Mouse (Mus musculus): Measurements from ENCODE around the gene Mpz. TPM values are rescaled to one million over a fixed set of nuclear protein-coding genes. Genes with fewer than 3 reads are reported as not detected.

Mpz gene
- polyA plus RNA-seq, 1 experiment from 2014 or later = 0.91 TPM

DNA sequence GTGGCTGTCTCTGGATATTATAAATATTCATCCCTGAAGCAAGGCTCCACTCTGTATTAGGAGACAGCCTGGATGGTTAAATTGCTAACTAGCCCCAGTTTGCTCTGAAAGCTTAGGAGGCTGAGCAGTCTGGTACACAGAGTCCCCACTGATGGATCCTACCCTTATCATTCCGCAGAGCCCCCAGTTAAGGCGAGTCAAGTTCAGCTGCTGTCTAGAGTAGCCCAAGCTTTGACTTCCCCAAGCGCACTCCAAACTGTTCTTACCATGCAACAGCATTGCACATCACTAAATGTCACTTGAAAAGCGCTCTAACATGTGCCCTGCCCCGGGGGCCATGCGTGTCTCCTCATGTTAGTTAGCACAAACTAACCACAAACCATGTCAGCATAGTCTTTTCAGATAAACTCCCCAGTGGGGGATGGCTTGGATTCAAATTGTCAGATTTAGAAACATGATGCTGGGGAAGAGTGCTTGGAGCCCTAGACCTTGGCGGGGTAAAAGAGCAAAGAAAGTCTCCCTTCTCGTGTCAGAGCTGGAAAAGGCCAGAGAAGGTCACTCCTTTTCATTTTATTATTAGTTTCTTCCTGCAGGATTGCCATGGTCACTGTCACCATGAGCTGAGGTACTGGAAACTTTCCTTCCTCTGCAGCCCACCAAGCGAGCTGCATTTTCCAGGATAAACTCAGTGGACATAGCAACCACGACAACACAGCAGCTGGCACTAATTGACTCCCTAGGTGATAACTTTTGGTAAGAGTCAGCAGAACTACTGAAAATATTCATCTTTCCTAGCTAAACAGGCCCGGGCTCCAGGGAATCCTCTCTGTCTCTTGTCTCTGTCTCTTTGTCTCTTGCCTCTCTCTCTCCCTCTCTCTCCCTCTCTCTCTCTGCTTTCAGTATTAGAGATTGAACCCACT is 43.7 kb downstream of the Mpz start:
- no peak overlapping the region for H3K27ac ChIP-seq (replicated peaks)
- peak; percentile 34 for DNase-seq (ENCODE audit: low spot score)
- no peaks in the 10 kb centered on the region for H3K36me3 ChIP-seq (replicated peaks)
- H3K4me3 ChIP-seq = 0 out of 2 replicates have a peak overlapping the region, but pooled peaks have one; percentile 72
- peaks cover 98% of the 10 kb centered on the region for H3K27me3 ChIP-seq (replicated peaks; ENCODE audit: low read depth, poor library complexity, severe bottlenecking)
- WGBS = 21% methylated on average over 11 of the region's 11 CpGs
- peaks cover 45% of the 10 kb centered on the region for H3K4me1 ChIP-seq
- no peaks in the 10 kb centered on the region for H3K9me3 ChIP-seq

GRCm38 (mm10) chr1:171195046-171195822 is 44.7 kb downstream of the Mpz start:
- DNase-seq (ENCODE audit: low spot score) = peak; percentile 32
- no peak overlapping the region for H3K27ac ChIP-seq (replicated peaks)
- H3K27me3 ChIP-seq (replicated peaks; ENCODE audit: low read depth, poor library complexity, severe bottlenecking) = peaks cover 94% of the 10 kb centered on the region
- H3K4me3 ChIP-seq = peak overlapping the region; percentile 72
- H3K9me3 ChIP-seq = no peaks in the 10 kb centered on the region
- H3K36me3 ChIP-seq (replicated peaks) = no peaks in the 10 kb centered on the region
- whole genome bisulfite sequencing = 4% methylated on average over 20 of the region's 20 CpGs
- H3K4me1 ChIP-seq = peaks cover 38% of the 10 kb centered on the region

DNA sequence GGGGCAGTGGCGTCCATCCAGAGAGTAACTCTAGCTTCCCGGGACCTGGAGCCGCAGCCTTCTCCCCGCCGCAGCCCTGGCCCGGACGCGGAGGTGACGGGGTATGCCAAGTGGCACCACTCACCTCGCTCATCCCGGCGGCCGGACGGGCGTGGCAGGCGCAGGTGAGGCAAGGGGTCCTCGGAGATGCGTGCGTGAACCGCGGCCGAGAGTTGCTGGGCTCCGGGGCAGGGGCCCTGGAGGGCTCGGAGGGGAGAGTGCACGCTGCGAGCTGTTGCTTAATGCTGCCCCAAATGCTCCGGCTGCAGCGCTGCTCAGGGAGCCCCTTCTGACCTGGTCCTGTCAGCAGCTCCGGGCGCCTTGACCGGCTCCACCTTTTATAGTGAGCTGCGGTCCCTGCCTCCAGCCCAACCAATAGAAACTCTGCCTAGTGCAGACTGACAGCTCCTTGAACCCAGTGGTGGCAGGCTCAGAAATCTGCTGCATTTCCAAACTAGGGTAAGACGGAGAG is 45.4 kb downstream of the Mpz start, which contains the start of gene Pcp4l1:
Gene Pcp4l1 (minus strand): TSS at position 382 of the 511 bp plus-strand sequence.
- DNase-seq (ENCODE audit: low spot score) = peak; percentile 80
- Histone ChIP-seq H3K9me3 (no peaks in the 10 kb centered on the region), H3K27me3 (replicated peaks; ENCODE audit: low read depth, poor library complexity, severe bottlenecking) (peaks cover 87% of the 10 kb centered on the region), H3K4me1 (peaks cover 38% of the 10 kb centered on the region), H3K4me3 (peak within 1 kb of the TSS; percentile 72), H3K36me3 (replicated peaks) (no peaks in the 10 kb centered on the region), H3K27ac (replicated peaks) (no peak within 1 kb of the TSS)
- under 1% methylated on average over 33 of the region's 33 CpGs for whole genome bisulfite sequencing

GRCm38 (mm10) chr1:171199532-171199931 is 49.0 kb downstream of the Mpz start:
- Histone ChIP-seq H3K4me3 (no peak overlapping the region), H3K27ac (replicated peaks) (no peak overlapping the region), H3K36me3 (replicated peaks) (no peaks in the 10 kb centered on the region), H3K4me1 (peaks cover 18% of the 10 kb centered on the region), H3K9me3 (no peaks in the 10 kb centered on the region), H3K27me3 (replicated peaks; ENCODE audit: low read depth, poor library complexity, severe bottlenecking) (peaks cover 54% of the 10 kb centered on the region)
- WGBS = 66% methylated on average over 1 of the region's 1 CpGs
- DNase-seq (ENCODE audit: low spot score) = no peak

DNA sequence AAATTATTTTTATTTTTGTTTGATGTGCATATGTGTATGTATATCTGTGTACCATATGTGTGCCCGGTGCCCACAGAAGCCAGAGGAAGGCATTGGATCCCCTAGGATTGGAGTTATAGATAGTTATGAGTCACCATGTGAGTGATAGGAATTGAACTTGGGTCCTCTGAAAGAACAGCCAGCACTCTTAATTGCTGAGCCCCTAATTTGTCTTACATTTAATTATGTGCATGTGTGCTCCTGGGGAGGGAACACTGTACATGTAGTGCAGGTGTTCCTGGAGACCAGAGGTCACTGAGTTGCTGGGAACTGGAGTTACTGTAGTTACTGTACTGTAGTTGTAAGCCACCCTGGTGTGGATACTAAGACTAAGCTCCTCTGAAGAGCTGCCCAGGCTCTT is 50.3 kb downstream of the Mpz start:
- no peak overlapping the region for H3K4me3 ChIP-seq
- no peak for DNase-seq (ENCODE audit: low spot score)
- H3K4me1 ChIP-seq = peaks cover 6% of the 10 kb centered on the region
- 94% methylated on average over 1 of the region's 1 CpGs for WGBS
- no peak overlapping the region for H3K27ac ChIP-seq (replicated peaks)
- H3K9me3 ChIP-seq = no peaks in the 10 kb centered on the region
- H3K27me3 ChIP-seq (replicated peaks; ENCODE audit: low read depth, poor library complexity, severe bottlenecking) = peaks cover 42% of the 10 kb centered on the region
- H3K36me3 ChIP-seq (replicated peaks) = no peaks in the 10 kb centered on the region

DNA sequence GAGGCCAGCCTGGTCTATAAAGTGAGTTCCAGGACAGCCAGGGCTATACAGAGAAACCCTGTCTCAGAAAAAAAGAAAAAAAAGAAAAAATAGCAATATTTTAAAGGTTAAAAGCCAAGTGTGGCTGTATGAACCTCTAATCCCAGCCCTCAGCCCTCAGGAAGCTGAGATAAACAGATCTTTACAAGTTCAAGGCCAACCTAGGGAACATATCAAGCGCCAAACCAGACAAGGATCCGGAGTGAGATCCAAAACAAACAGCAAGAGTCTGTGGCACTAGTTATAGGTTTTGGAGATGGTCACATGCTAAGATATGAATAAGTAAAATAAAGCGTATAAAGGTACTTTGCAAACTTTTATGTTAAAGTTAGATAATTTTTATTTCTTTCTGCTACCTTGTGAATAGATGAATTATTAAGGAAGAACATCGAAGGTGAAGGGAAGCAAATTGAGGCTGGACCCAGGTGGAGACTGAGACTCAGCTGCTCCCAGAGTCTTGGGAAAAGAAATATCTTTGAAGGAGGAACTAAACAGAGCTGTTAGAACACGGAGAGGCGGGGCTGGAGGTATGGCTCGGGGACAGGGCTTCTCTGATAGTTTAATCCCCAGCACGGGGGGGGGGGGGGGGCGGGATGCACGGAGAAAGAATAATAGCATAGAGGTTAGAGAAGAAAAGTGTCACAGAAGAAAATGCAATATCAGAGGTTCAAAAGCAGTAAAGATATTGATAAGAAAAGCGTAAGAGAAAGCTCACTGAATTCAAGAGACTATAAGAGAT is 53.1 kb downstream of the Mpz start:
- no peak overlapping the region for H3K27ac ChIP-seq (replicated peaks)
- H3K4me3 ChIP-seq = no peak overlapping the region
- no peaks in the 10 kb centered on the region for H3K36me3 ChIP-seq (replicated peaks)
- peaks cover 14% of the 10 kb centered on the region; the same call in 1 of the 2 replicates for H3K27me3 ChIP-seq (replicated peaks; ENCODE audit: low read depth, poor library complexity, severe bottlenecking)
- no peaks in the 10 kb centered on the region for H3K4me1 ChIP-seq
- no peak for DNase-seq (ENCODE audit: low spot score)
- 55% methylated on average over 11 of the region's 11 CpGs for WGBS
- H3K9me3 ChIP-seq = no peaks in the 10 kb centered on the region

DNA sequence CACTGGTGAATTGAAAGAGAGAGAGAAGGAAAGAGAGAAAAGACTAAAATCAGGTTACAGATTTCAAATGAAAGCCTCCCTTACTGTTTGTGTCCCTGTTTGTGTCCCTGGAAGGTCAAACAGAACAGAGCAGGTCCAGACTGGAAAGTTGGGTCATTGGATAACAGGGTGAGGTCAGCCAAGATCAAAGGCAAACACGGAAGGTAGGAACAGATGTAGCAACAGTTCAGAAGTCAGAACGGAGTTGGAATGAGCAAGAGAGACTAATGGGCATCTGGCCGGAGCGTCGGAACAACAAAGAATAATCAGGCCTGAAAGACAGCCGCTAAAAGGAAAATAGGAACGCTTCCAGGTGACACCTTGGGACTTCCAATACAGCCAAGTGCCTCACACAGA is 53.7 kb downstream of the Mpz start:
- Histone ChIP-seq H3K4me1 (peaks cover under 1% of the 10 kb centered on the region; the same call in 1 of the 2 replicates), H3K36me3 (replicated peaks) (no peaks in the 10 kb centered on the region), H3K27me3 (replicated peaks; ENCODE audit: low read depth, poor library complexity, severe bottlenecking) (0 out of 2 replicates have a peak, but pooled peaks cover 8% of the 10 kb centered on the region), H3K4me3 (no peak overlapping the region), H3K27ac (replicated peaks) (no peak overlapping the region), H3K9me3 (no peaks in the 10 kb centered on the region)
- no peak for DNase-seq (ENCODE audit: low spot score)
- 54% methylated on average over 7 of the region's 7 CpGs for WGBS

- WGBS = 82% methylated on average over 6 of the region's 6 CpGs
- Histone ChIP-seq H3K9me3 (no peaks in the 10 kb centered on the region), H3K27me3 (replicated peaks; ENCODE audit: low read depth, poor library complexity, severe bottlenecking) (0 out of 2 replicates have a peak, but pooled peaks cover 3% of the 10 kb centered on the region), H3K4me1 (peaks cover 5% of the 10 kb centered on the region; the same call in 1 of the 2 replicates), H3K27ac (replicated peaks) (no peak overlapping the region), H3K4me3 (no peak overlapping the region), H3K36me3 (replicated peaks) (no peaks in the 10 kb centered on the region)
- DNase-seq (ENCODE audit: low spot score) = no peak
Measured at GRCm38 (mm10) chr1:171205704-171206493, 55.4 kb downstream of the Mpz start.

- H3K9me3 ChIP-seq = no peaks in the 10 kb centered on the region
- DNase-seq (ENCODE audit: low spot score) = no peak
- peaks cover 20% of the 10 kb centered on the region for H3K4me1 ChIP-seq
- WGBS = 29% methylated on average over 4 of the region's 4 CpGs
- H3K36me3 ChIP-seq (replicated peaks) = no peaks in the 10 kb centered on the region
- no peaks in the 10 kb centered on the region for H3K27me3 ChIP-seq (replicated peaks; ENCODE audit: low read depth, poor library complexity, severe bottlenecking)
- no peak overlapping the region for H3K27ac ChIP-seq (replicated peaks)
- no peak overlapping the region for H3K4me3 ChIP-seq
Measured at GRCm38 (mm10) chr1:171209409-171209808, 58.9 kb downstream of the Mpz start.

Measured in embryonic facial prominence, embryonic 10.5 days (tissue).